Mouse (Mus musculus): ENCODE measurements at regions not wholly inside any gene's neighbourhood (a gene's known extent, or its start where the extent isn't known, plus 50 kb on each side); places are given as distances from the start of the nearest gene placed in this dataset.

DNA sequence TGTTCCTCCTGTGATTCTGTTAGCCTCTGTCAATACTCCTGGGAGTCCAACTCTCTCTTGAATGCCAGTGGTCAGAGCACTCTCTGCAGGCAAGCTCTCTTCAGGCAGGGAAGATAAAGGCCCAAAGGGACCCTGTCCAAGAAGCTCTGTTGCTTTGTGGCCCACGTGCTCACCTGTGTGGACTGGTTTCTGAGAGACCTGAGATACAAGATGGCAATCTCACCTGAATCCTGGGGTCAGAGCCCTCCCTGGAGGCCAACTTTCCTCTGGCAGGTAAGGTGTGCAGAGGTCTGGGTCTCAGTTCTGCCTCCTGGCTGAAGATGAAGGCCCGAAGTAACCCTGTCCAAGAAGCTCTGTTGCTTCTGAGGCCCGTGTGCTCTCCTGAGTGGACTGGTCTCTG, 83.6 kb upstream of the Adcy1 start:
- TF ChIP-seq CTCF (IDR thresholded peaks at IDR 0.05; ENCODE audit: low read depth, low read length) (no peak), POLR2A (IDR thresholded peaks at IDR 0.05; ENCODE audit: extremely low read depth, insufficient read depth, low read length) (no peak)
